Mouse (Mus musculus): ENCODE data around the gene Isyna1.

DNA sequence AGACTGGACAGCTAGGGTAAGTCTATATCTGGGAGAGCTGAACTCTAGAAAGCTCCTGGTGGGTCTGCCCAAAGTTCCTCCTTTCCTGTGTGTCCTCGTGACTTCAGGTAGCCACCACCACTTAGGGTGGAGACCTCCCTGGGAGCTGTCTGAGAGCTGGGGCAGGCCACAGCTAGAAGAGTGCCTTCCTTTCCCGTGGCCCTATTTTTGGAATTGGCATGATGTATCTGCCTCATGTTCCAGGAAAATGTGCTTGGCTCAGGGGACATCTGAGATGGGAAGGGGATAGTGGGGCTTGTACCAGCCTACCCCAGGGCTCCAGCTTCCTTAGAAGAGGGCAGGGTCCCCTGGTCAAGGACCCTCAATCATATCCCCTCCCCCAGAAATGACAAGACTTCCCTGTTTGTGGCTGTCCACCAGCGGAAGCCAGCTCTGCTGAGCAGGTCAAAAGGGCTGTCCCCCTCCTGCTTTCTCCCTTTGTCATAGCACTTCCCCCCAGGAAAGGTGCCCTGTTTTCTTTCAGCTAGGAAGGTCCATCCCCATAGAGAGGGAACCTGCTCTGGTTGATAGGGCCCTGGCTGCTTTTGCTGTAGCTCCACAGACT, 42.5 kb upstream of the Isyna1 start:
- TF ChIP-seq ZC3H11A (IDR thresholded peaks at IDR 0.05; ENCODE audit: borderline replicate concordance, low read depth, low read length), result no peak
- no peak for TF ChIP-seq ZNF384 (IDR thresholded peaks at IDR 0.05; ENCODE audit: low read depth, low read length)
